Mouse (Mus musculus) limb, embryonic 11.5 days (tissue): ENCODE results near the gene Ube3a. TPM values are rescaled to one million over a fixed set of nuclear protein-coding genes. Genes with fewer than 3 reads are reported as not detected.
A peak's percentile ranks its signal among the peaks of the same experiment; 100 is the strongest.

Experiments
- ATAC-seq: fragments of 200-750 bp; cut with Nextera tagmentation; 2 replicates; pipeline ENCODE4 v1.8.0; 2017; ENCODE audit warnings: low read depth; ENCODE audit not compliant: insufficient number of reproducible peaks, low FRiP score, low TSS enrichment
- DNase-seq: peaks from one replicate; pipeline ENCODE4 v3.0.0-alpha.2; 2015; ENCODE audit warnings: low spot score
- H3K27ac ChIP-seq: fragments of 300-500 bp; sonication (generic); replicated peaks from 2 replicates; pipeline ENCODE4 v1.5.1; 2014; ENCODE audit warnings: low read depth, mild to moderate bottlenecking, low read length
- H3K27me3 ChIP-seq: fragments of 300-500 bp; sonication (generic); 2 replicates; pipeline ENCODE4 v1.6.1; 2014; ENCODE audit warnings: mild to moderate bottlenecking, low read length, mixed read lengths; ENCODE audit not compliant: control insufficient read depth, insufficient read depth
- H3K36me3 ChIP-seq: fragments of 300-500 bp; sonication (generic); 2 replicates; pipeline ENCODE4 v1.6.1; 2014; ENCODE audit warnings: mild to moderate bottlenecking, low read length, moderate library complexity, mixed read lengths; ENCODE audit not compliant: control insufficient read depth, insufficient read depth
- H3K4me1 ChIP-seq: fragments of 300-500 bp; sonication (generic); 2 replicates; pipeline ENCODE4 v1.6.1; 2014; ENCODE audit warnings: low read length, mixed read lengths; ENCODE audit not compliant: control insufficient read depth, insufficient read depth
- H3K4me2 ChIP-seq: fragments of 300-500 bp; sonication (generic); 2 replicates; pipeline ENCODE4 v1.6.1; 2014; ENCODE audit warnings: low read depth, mild to moderate bottlenecking, moderate library complexity; ENCODE audit not compliant: severe bottlenecking
- H3K4me3 ChIP-seq: fragments of 300-500 bp; sonication (generic); 2 replicates; pipeline ENCODE4 v1.5.1; 2014; ENCODE audit warnings: low read depth, low read length
- H3K9ac ChIP-seq: fragments of 300-500 bp; sonication (generic); 2 replicates; pipeline ENCODE4 v1.6.1; 2014; ENCODE audit warnings: mild to moderate bottlenecking, low read length
- H3K9me3 ChIP-seq: fragments of 300-500 bp; sonication (generic); 2 replicates; pipeline ENCODE4 v1.6.1; 2016; ENCODE audit warnings: low read length; ENCODE audit not compliant: control insufficient read depth
- WGBS: fragments of 180-500 bp; shearing (Covaris S2); extraction: QIAGEN DNeasy Blood & Tissue Kit; methylation state at CpG from one replicate; pipeline ENCODE4 v1.1.7; 2014; 5-methylcytosine and 5-hydroxymethylcytosine counted together
- polyA plus RNA-seq: library from polyadenylated mRNA; unstranded; fragments of >200 nt; fragmentation: Nextera tagmentation; extraction: Ambion mirVana; gene quantifications from 2 replicates; pipeline ENCODE4 v1.2.1, GENCODE M21; 2014

Gene Ube3a
- polyA plus RNA-seq: 126 and 131 TPM in 2 replicates

GRCm38 (mm10) chr7:59228045-59228865, at the start of gene Ube3a:
Gene Ube3a (plus strand): TSS chr7:59228750.
- Histone ChIP-seq H3K9ac (peak within 1 kb of the TSS; percentile 87), H3K4me2 (peak within 1 kb of the TSS; percentile 47)

GRCm38 (mm10) chr7:59192831-59193230, 35.7 kb upstream of the Ube3a start:
- H3K27me3 ChIP-seq: no peaks in the 10 kb centered on the region
- no peak for DNase-seq
- no peak overlapping the region for H3K27ac ChIP-seq
- no peaks in the 10 kb centered on the region for H3K4me1 ChIP-seq
- no peaks in the 10 kb centered on the region for H3K9me3 ChIP-seq
- H3K4me2 ChIP-seq: no peak overlapping the region
- H3K4me3 ChIP-seq: no peak overlapping the region
- no peaks in the 10 kb centered on the region for H3K36me3 ChIP-seq
- ATAC-seq: no peak
- no peak overlapping the region for H3K9ac ChIP-seq

More at GRCm38 (mm10) chr7:59228045-59228865, at the start of gene Ube3a:
- H3K4me1 ChIP-seq: no peaks in the 10 kb centered on the region
- DNase-seq (peak; percentile 97), ATAC-seq (peak; percentile 98)
- H3K36me3 ChIP-seq: no peaks in the 10 kb centered on the region
- H3K4me3 ChIP-seq: peak within 1 kb of the TSS; percentile 95
- H3K27me3 ChIP-seq: no peaks in the 10 kb centered on the region
- H3K27ac ChIP-seq: peak within 1 kb of the TSS; percentile 91
- WGBS: under 1% methylated on average over 48 of the region's 50 CpGs
- H3K9me3 ChIP-seq: no peaks in the 10 kb centered on the region

GRCm38 (mm10) chr7:59214911-59215310, 13.6 kb upstream of the Ube3a start:
- no peak overlapping the region for H3K4me3 ChIP-seq
- no peak overlapping the region for H3K4me2 ChIP-seq
- H3K27ac ChIP-seq: no peak overlapping the region
- H3K4me1 ChIP-seq: no peaks in the 10 kb centered on the region
- DNase-seq: no peak
- no peak overlapping the region for H3K9ac ChIP-seq
- no peaks in the 10 kb centered on the region for H3K9me3 ChIP-seq
- no peaks in the 10 kb centered on the region for H3K36me3 ChIP-seq
- no peaks in the 10 kb centered on the region for H3K27me3 ChIP-seq
- no peak for ATAC-seq
- WGBS: 86% methylated on average over 1 of the region's 1 CpGs

- no peak overlapping the region for H3K9ac ChIP-seq
- no peak for DNase-seq
Measured at GRCm38 (mm10) chr7:59221244-59221643, 7.3 kb upstream of the Ube3a start.

GRCm38 (mm10) chr7:59228866-59229182, 274 bp downstream of the Ube3a start:
- peak overlapping the region; percentile 87 for H3K9ac ChIP-seq
- DNase-seq: no peak
- WGBS: 0% methylated on average over 39 of the region's 39 CpGs
- peak overlapping the region; percentile 95 for H3K4me3 ChIP-seq
- peak; percentile 76 for ATAC-seq
- no peaks in the 10 kb centered on the region for H3K9me3 ChIP-seq
- no peaks in the 10 kb centered on the region for H3K27me3 ChIP-seq
- peak overlapping the region; percentile 91 for H3K27ac ChIP-seq
- H3K4me1 ChIP-seq: no peaks in the 10 kb centered on the region
- peak overlapping the region; percentile 47; the same call in 1 of the 2 replicates for H3K4me2 ChIP-seq
- no peaks in the 10 kb centered on the region for H3K36me3 ChIP-seq

More at GRCm38 (mm10) chr7:59221244-59221643, 7.3 kb upstream of the Ube3a start:
- H3K36me3 ChIP-seq: no peaks in the 10 kb centered on the region
- no peaks in the 10 kb centered on the region for H3K4me1 ChIP-seq
- no peaks in the 10 kb centered on the region for H3K27me3 ChIP-seq
- H3K27ac ChIP-seq: no peak overlapping the region
- no peak overlapping the region for H3K4me2 ChIP-seq
- WGBS: 84% methylated on average over 1 of the region's 1 CpGs
- no peak for ATAC-seq
- H3K9me3 ChIP-seq: no peaks in the 10 kb centered on the region
- H3K4me3 ChIP-seq: no peak overlapping the region

GRCm38 (mm10) chr7:59229183-59229911, 797 bp downstream of the Ube3a start:
- ATAC-seq (peak; percentile 56), DNase-seq (peak; percentile 71)
- WGBS: under 1% methylated on average over 51 of the region's 52 CpGs
- no peaks in the 10 kb centered on the region for H3K9me3 ChIP-seq
- peak overlapping the region; percentile 87 for H3K9ac ChIP-seq
- H3K4me2 ChIP-seq: peak overlapping the region; percentile 47
- no peaks in the 10 kb centered on the region for H3K27me3 ChIP-seq
- H3K4me1 ChIP-seq: no peaks in the 10 kb centered on the region
- H3K4me3 ChIP-seq: peak overlapping the region; percentile 95
- no peaks in the 10 kb centered on the region for H3K36me3 ChIP-seq
- peak overlapping the region; percentile 91 for H3K27ac ChIP-seq

GRCm38 (mm10) chr7:59230304-59230703, 1.8 kb downstream of the Ube3a start:
- Histone ChIP-seq H3K4me3 (peak overlapping the region; percentile 95), H3K9ac (no peak overlapping the region), H3K4me2 (peak overlapping the region; percentile 47), H3K9me3 (no peaks in the 10 kb centered on the region), H3K27me3 (no peaks in the 10 kb centered on the region), H3K4me1 (no peaks in the 10 kb centered on the region), H3K36me3 (no peaks in the 10 kb centered on the region), H3K27ac (no peak overlapping the region)
- 59% methylated on average over 4 of the region's 4 CpGs for WGBS
- DNase-seq (no peak), ATAC-seq (no peak)

- DNase-seq (no peak), ATAC-seq (no peak)
- H3K27me3 ChIP-seq: no peaks in the 10 kb centered on the region
- no peaks in the 10 kb centered on the region for H3K36me3 ChIP-seq
- H3K4me1 ChIP-seq: no peaks in the 10 kb centered on the region
- H3K4me2 ChIP-seq: peak overlapping the region; percentile 15; the same call in 1 of the 2 replicates
- WGBS: 66% methylated on average over 5 of the region's 5 CpGs
- H3K9me3 ChIP-seq: no peaks in the 10 kb centered on the region
- H3K4me3 ChIP-seq: no peak overlapping the region
- no peak overlapping the region for H3K27ac ChIP-seq
- H3K9ac ChIP-seq: no peak overlapping the region
Measured at GRCm38 (mm10) chr7:59230768-59231167, 2.2 kb downstream of the Ube3a start.
